Mouse (Mus musculus) urinary bladder, postnatal 0 days (tissue): ENCODE measurements around the gene Lman1l. TPM values are rescaled to one million over a fixed set of nuclear protein-coding genes. Genes with fewer than 3 reads are reported as not detected.

Experiments used
- polyA plus RNA-seq: library from polyadenylated mRNA; unstranded; fragments of >200 nt; fragmentation: Nextera tagmentation; extraction: Ambion mirVana; gene quantifications from 2 replicates; pipeline ENCODE4 v1.2.1, GENCODE M21; 2015

The Lman1l gene
- not detected in 2 replicates for polyA plus RNA-seq

DNA sequence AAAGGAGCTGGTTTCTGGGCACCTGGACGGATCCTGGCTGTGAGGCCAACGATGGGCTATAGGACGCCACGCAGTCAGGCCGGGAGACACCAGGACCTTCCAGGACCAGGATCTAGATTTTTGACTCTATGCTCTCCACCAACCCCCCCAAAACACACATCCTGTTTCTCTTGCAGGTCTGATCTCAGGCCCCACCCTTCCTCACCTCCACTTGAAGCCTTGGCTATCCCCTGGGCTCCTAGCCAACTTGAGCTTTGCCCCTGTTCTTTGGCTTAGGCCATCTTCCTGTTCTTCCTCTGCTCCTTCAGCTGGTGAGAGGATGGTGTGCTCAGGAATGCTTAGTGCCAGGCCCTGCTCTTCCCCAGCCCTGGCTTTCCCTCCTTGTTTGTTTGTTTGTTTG, at the start of gene Lman1l:
Gene Lman1l (minus strand): TSS at position 101 of the 400 bp plus-strand sequence.

GRCm38 (mm10) chr9:57653283-57653682, 32.7 kb upstream of the Lman1l start, which contains the start of gene Csk:
Gene Csk (minus strand): TSS chr9:57653631.

GRCm38 (mm10) chr9:57606139-57606851, 14.3 kb downstream of the Lman1l start, which contains the start of gene Cplx3:
Gene Cplx3 (minus strand): TSS chr9:57606281.

GRCm38 (mm10) chr9:57589224-57590126, 31.1 kb downstream of the Lman1l start, which contains the start of gene Ulk3:
Gene Ulk3 (plus strand): TSS chr9:57589452.

DNA sequence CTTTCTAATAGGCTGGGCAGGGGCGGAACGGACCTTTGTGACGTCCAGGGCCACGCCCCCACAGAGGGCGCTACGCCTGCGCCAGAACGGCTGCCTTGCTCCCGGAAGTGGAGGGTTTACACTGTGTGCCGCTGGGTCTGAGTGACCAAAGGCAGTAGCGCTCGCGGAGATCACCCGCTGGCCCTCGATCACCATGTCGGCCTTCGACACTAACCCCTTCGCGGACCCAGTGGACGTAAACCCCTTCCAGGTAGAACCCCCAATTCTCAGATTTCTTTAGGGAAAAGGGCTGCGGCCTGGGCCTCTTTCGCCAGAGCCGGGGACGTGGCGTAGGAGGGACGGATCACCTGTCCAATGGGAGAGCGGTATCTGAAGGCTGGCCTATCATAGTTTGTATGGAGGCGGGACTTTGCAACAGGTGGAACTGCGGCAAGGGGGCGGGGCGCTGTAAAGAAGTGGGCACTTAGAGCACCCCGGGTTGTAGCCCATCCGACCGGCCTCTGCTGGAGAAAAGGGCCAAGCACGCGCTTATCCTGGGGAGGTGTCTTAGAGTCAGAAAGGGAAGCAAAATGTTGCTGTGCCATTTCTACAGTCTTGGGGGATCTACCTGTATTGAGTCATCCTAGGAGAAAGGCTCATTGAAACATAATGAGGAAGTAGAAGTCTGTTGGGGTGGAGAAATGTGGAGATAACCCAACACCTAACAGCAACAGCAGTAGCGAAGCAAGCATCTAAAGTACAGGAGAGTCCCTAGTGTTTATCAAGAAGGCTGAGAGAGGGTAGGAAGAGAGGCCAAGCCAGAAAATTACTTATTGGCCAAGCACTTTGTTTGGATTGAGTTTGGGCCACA, 59.5 kb downstream of the Lman1l start, which contains the start of gene Scamp2:
Gene Scamp2 (plus strand): TSS at position 83 of the 850 bp plus-strand sequence.

Other genes starting within 250 kb of the Lman1l start
- 22.0 and 24.5 TPM in 2 replicates for gene Ppcdc, start 180.7 kb downstream of the Lman1l start, polyA plus RNA-seq
- gene Scamp5, start 152.7 kb downstream of the Lman1l start, polyA plus RNA-seq = 15.4 and 16.2 TPM in 2 replicates
- 7.0 and 9.2 TPM in 2 replicates for gene Rpp25, start 116.7 kb downstream of the Lman1l start, polyA plus RNA-seq
- gene Cox5a, start 99.5 kb downstream of the Lman1l start, polyA plus RNA-seq = 514 and 536 TPM in 2 replicates
- gene Fam219b, start 83.2 kb downstream of the Lman1l start, polyA plus RNA-seq = 15.2 and 16.3 TPM in 2 replicates
- gene Mpi, start 68.0 kb downstream of the Lman1l start, polyA plus RNA-seq = 17.1 and 17.3 TPM in 2 replicates
- gene Scamp2, start 59.8 kb downstream of the Lman1l start, polyA plus RNA-seq = 52.6 and 54.4 TPM in 2 replicates
- 10.3 and 12.9 TPM in 2 replicates for gene Ulk3, start 31.3 kb downstream of the Lman1l start, polyA plus RNA-seq
- gene Cplx3, start 14.5 kb downstream of the Lman1l start, polyA plus RNA-seq = not detected in 2 replicates
- gene Csk, start 32.9 kb upstream of the Lman1l start, polyA plus RNA-seq = 16.0 and 16.7 TPM in 2 replicates
- gene Cyp1a2, start 62.9 kb upstream of the Lman1l start, polyA plus RNA-seq = not detected in 2 replicates
- gene Cyp1a1, start 67.2 kb upstream of the Lman1l start, polyA plus RNA-seq = 0.06 and 0.16 TPM in 2 replicates
- 14.2 and 14.9 TPM in 2 replicates for gene Edc3, start 87.8 kb upstream of the Lman1l start, polyA plus RNA-seq
- gene Clk3, start 145.1 kb upstream of the Lman1l start, polyA plus RNA-seq = 37.7 and 45.8 TPM in 2 replicates
- 3.8 and 5.1 TPM in 2 replicates for gene Arid3b, start 216.0 kb upstream of the Lman1l start, polyA plus RNA-seq